Mouse (Mus musculus): Measurements from ENCODE around the gene Tram2. TPM values are rescaled to one million over a fixed set of nuclear protein-coding genes. Genes with fewer than 3 reads are reported as not detected.

Tram2 gene
- polyA plus RNA-seq (2015; fragmentation: Nextera tagmentation; extraction: Ambion mirVana), result 6.4 and 6.9 TPM in 2 replicates

DNA sequence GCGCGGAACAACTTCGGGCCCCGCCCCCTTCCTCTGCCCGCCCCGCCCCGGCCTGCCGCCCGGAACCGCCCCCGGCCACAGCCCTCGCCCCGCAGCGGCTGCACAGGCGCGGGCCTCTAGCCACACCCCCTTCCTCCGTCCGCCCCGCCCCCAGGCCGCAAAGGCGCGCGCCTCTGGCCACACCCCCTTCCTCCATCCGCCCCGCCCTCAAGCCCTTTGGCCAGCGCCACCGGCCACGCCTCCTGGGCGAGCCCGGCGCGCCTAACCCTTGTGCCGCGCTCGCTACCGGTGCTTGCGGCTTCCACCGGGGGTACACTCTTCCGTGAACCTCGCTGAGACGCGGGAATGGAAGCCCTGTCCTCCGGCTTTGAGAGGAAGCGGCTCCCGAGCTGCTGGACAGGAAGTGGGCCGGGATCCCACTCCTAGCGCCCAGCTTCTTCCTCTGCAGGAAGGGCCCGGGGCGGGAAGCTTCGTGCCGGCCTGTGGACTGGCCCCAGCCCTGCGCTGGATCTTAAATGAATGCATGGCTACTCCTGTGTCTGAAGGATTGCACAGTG, at the start of gene Tram2:
Tram2 (minus strand) TSS at position 13 of the 557 bp plus-strand sequence.
- Histone ChIP-seq H3K4me1 (replicated peaks) (peaks cover 36% of the 10 kb centered on the region), H3K9ac (peak within 1 kb of the TSS; percentile 71), H3K4me3 (replicated peaks) (peak within 1 kb of the TSS; percentile 68), H3K36me3 (no peaks in the 10 kb centered on the region), H3K27ac (peak within 1 kb of the TSS; percentile 97), H3K27me3 (replicated peaks) (no peaks in the 10 kb centered on the region), H3K9me3 (no peaks in the 10 kb centered on the region), H3K4me2 (replicated peaks) (peak within 1 kb of the TSS; percentile 68)
- WGBS, result under 1% methylated on average over 37 of the region's 52 CpGs
- peak; percentile 96 for ATAC-seq

DNA sequence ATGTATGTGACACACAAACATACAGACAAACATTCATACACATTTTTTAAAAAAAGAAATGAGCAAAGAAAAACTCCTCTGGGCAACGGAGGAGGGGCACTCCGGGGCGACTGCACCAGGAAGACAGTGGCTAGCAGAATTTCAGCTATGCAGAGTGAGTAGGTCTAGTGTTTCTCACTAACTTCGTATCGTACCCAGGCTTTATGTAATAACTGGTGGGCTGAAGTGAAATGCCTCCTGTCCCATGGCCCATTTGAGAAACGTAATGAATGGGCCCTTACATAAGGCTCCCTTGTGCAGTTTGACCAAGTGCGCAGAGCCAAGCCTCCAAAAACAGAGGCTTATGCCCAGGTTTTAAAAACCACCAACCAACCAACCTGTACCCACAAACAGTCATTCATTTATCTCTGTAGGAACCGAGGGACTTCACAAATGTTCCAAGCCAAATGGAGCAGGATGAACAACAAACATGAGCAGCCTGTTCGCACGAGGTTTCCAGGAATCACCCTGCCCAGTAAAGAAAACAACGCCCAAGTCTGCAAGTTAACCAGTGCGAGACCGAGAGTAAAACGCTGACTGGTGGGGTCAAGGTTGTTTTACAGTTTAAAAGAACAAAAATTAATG, 45.8 kb upstream of the Tram2 start:
- H3K27me3 ChIP-seq (replicated peaks), result no peaks in the 10 kb centered on the region
- H3K4me2 ChIP-seq (replicated peaks), result no peak overlapping the region
- H3K9ac ChIP-seq, result no peak overlapping the region
- H3K4me3 ChIP-seq (replicated peaks), result no peak overlapping the region
- H3K36me3 ChIP-seq, result no peaks in the 10 kb centered on the region
- no peaks in the 10 kb centered on the region for H3K4me1 ChIP-seq (replicated peaks)
- ATAC-seq, result no peak
- H3K9me3 ChIP-seq, result no peaks in the 10 kb centered on the region
- 67% methylated on average over 14 of the region's 14 CpGs for WGBS
- H3K27ac ChIP-seq, result no peak overlapping the region

DNA sequence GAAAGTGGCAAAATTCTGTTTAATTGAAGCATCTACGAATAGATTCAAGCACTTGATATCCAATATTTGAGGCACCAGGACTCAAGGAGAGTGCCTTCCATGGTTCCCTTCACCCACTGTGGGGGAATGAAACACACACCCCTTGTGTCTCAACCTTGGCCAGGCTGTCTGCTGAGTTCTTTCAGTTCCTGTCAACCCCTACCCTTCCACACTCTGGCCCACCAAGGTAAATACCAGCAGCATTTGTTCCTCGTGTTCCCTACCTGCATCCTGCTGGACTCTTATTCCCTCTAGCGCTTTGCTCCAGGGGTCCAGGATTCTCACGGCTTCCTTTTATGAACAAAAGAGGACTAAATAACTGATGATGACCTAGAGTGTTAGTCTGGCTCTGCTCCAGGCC, 24.8 kb upstream of the Tram2 start:
- ATAC-seq, result no peak
- H3K4me1 ChIP-seq (replicated peaks), result 0 out of 2 replicates have a peak, but pooled peaks cover 6% of the 10 kb centered on the region

DNA sequence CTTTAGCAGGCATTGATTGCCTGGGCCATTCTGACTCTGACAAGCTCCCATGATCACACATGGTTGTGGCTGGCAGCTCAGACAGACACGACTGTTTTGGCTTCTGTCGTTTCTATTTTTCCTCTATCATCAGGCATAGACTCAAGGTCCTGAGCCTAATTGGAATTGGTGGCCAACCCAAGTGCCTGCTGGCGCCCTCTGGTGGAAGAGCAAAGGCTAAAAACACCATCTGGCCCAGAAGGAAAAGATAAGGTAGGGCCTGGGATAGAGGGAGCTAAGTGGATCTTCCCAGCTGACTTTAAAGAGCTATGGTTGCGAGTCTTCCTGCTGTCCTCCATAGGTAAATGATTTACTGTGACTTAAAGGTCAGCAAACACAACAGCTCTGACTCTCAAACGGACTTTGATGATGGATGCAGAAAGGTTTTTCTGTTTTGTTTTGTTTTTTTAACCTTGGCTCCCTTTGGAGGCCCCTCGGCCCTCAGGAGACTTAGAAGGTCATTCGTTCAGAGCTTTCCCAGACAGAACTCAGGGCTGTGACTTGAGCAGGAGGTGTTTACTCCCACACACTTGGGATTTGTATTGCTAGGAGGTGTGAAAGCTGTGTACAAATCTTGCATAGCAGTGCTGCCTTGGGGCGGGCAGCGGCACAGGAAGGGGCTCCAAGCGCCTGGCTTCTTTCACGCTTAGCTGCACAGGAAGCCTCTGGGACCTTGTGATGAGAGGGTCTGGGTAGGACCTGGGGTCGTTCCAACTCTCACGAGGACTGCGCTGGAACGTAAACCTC, 22.4 kb upstream of the Tram2 start:
- no peaks in the 10 kb centered on the region for H3K36me3 ChIP-seq
- no peak overlapping the region for H3K4me3 ChIP-seq (replicated peaks)
- peak; percentile 71 for ATAC-seq
- H3K9me3 ChIP-seq, result no peaks in the 10 kb centered on the region
- H3K27ac ChIP-seq, result no peak overlapping the region
- H3K27me3 ChIP-seq (replicated peaks), result no peaks in the 10 kb centered on the region
- 0 out of 2 replicates have a peak, but pooled peaks cover 6% of the 10 kb centered on the region for H3K4me1 ChIP-seq (replicated peaks)
- no peak overlapping the region for H3K4me2 ChIP-seq (replicated peaks)
- WGBS, result 27% methylated on average over 15 of the region's 15 CpGs
- no peak overlapping the region for H3K9ac ChIP-seq

More for the DNA sequence above, 24.8 kb upstream of the Tram2 start:
- H3K9me3 ChIP-seq, result no peaks in the 10 kb centered on the region
- H3K27ac ChIP-seq, result no peak overlapping the region
- no peak overlapping the region for H3K4me2 ChIP-seq (replicated peaks)
- H3K36me3 ChIP-seq, result no peaks in the 10 kb centered on the region
- 83% methylated on average over 4 of the region's 4 CpGs for WGBS
- H3K27me3 ChIP-seq (replicated peaks), result no peaks in the 10 kb centered on the region
- H3K4me3 ChIP-seq (replicated peaks), result no peak overlapping the region
- H3K9ac ChIP-seq, result no peak overlapping the region

DNA sequence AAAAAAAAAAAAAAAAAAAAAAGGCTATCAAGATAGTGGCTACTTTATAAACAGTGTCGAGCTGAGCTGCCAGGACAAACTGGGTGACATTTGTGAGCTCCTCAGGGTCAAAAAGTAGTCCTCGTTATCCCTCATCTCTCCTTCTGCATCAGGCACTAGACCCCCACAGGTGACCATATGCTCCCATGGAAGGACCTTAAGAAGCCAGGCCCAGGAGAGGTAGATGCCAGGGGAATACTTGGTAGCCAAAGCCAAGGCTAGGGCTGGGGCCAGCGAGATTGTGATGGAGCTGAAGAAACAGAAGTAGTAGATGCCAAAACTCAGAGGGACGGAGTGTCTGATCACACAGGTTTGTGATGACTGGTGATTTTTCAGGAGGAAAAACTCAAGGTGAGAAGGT, 21.7 kb upstream of the Tram2 start:
- Histone ChIP-seq H3K36me3 (no peaks in the 10 kb centered on the region), H3K9me3 (no peaks in the 10 kb centered on the region), H3K27me3 (replicated peaks) (no peaks in the 10 kb centered on the region), H3K27ac (no peak overlapping the region), H3K4me2 (replicated peaks) (no peak overlapping the region), H3K9ac (no peak overlapping the region), H3K4me1 (replicated peaks) (0 out of 2 replicates have a peak, but pooled peaks cover 6% of the 10 kb centered on the region), H3K4me3 (replicated peaks) (no peak overlapping the region)
- 0 out of 2 replicates have a peak, but pooled peaks have one; percentile 10 for ATAC-seq
- 81% methylated on average over 4 of the region's 4 CpGs for WGBS

DNA sequence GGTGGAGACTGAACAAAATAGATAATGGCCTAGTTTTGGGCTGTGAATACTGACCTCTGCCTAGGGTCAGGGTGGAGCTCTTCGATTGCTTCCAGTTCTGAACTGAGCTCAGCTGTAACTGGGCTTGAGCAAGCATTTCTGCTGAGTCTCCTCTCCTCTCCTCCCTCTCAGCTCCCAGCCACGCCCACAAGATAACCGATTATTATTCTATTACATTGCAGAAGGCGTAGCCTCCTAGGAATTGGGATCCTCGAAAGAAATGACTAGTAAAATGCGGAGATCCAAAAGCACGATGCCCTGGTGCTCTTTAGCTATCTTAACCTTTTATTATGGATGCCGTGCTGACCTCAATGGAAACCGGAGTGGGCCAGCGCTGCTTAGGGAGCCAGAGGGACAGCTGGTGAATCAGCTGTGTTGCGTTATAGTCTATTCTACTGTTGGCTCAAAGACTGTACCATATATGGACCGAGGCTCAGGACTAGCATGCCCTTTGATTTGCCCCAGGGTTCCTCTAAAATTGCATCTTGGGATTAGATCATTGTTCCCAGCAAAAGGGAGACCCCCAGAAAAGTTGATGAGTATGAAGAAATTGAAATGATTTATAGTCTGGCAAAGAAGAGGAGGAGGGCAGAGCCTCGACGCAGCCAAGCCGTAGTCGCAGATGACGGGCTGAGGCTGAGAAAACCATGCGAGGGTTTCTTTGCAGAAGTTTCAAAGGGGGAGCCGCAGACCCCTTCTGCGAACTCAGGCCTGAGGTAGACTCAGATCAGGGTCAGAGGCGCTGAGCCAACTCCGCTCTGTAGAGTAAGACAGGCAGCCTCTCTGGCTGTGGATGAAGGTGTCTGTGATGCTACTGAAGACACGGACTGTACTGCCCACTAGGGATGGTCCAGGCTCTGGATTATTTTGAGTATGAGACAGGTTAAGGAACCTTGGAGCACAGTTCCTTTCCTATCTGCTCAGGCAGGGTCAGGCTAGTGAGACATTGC, 18.3 kb upstream of the Tram2 start:
- no peak overlapping the region for H3K4me2 ChIP-seq (replicated peaks)
- H3K9me3 ChIP-seq, result no peaks in the 10 kb centered on the region
- H3K36me3 ChIP-seq, result no peaks in the 10 kb centered on the region
- WGBS, result 80% methylated on average over 23 of the region's 23 CpGs
- H3K4me1 ChIP-seq (replicated peaks), result 0 out of 2 replicates have a peak, but pooled peaks cover 6% of the 10 kb centered on the region
- H3K9ac ChIP-seq, result no peak overlapping the region
- no peak overlapping the region for H3K4me3 ChIP-seq (replicated peaks)
- ATAC-seq, result no peak
- H3K27me3 ChIP-seq (replicated peaks), result no peaks in the 10 kb centered on the region
- H3K27ac ChIP-seq, result no peak overlapping the region

DNA sequence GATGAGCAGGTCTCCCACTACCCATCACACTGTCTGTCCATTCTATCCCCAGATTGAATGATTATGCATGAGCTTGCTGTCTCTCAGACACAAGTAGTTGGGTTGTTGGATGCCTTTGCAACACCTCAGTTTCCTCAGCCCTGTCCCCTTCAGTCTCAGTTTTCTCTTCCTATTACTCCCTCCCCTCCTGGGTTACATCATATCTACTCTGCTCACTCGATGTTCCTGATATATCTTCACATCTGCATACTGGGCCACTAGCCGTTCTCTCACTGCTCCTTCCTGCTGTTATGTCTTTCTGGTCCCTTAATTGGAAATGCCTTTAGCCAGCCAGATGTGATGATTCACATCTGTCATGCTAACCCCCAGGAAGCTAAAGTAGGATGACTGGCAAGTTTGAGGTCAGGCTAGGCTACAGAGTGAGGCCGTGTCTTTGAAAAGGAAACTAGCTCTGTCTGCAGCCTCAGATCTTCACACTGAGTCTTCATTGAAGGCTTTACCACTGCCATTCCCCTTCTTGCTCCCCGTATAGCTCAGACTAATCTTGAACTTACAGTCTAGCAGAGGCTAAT, 15.7 kb upstream of the Tram2 start:
- Histone ChIP-seq H3K4me2 (replicated peaks) (no peak overlapping the region), H3K4me1 (replicated peaks) (no peaks in the 10 kb centered on the region), H3K9ac (no peak overlapping the region), H3K27ac (no peak overlapping the region), H3K4me3 (replicated peaks) (no peak overlapping the region), H3K27me3 (replicated peaks) (no peaks in the 10 kb centered on the region), H3K9me3 (no peaks in the 10 kb centered on the region), H3K36me3 (no peaks in the 10 kb centered on the region)
- WGBS, result 68% methylated on average over 4 of the region's 4 CpGs
- ATAC-seq, result no peak

DNA sequence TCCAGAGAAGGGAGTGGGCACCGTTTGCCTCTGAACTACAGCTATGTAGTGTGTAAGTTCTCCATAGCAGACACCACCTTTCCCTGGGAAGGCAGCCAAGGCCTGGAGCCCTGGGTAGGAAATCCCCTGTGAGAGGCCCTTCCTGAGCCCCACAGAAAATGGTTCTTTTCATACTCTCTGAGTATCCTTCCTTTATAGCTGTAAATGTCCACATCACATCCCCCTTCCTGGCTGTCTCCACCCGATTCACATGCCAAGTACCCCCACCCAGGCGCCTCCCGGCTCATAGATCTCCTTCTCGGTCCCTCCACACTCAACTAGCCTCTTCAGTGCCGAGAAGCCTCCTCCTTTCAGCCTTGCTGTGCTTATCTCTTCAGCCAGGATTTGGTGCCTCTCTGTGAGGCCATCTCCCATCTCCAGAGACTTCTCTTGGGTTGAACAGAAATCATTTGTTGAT, 10.7 kb upstream of the Tram2 start:
- Histone ChIP-seq H3K4me2 (replicated peaks) (no peak overlapping the region), H3K9ac (no peak overlapping the region), H3K4me1 (replicated peaks) (no peaks in the 10 kb centered on the region), H3K9me3 (no peaks in the 10 kb centered on the region), H3K27me3 (replicated peaks) (no peaks in the 10 kb centered on the region), H3K27ac (no peak overlapping the region), H3K4me3 (replicated peaks) (no peak overlapping the region), H3K36me3 (no peaks in the 10 kb centered on the region)
- 52% methylated on average over 6 of the region's 6 CpGs for WGBS
- peak; percentile 70; the same call in 1 of the 2 replicates for ATAC-seq

DNA sequence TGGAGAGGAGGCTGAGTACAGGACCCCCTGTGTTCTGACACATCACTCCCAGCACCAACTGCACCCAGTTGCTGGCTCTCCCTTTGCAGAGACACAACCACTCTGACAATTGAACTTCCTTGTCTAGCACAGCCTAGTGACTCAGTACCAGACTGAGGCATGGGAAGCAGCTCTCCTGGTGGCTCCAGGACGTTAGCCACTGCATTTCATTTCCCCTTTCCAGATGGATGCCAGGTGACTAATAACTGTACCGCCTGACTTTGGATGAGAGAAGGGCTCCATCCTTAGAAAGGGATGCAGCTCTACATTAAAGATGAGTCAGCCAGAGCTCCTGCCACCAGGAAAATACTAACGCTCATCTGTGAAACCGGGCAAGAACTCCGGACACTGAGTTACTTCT, 7.3 kb upstream of the Tram2 start:
- no peak overlapping the region for H3K4me2 ChIP-seq (replicated peaks)
- H3K27ac ChIP-seq, result no peak overlapping the region
- no peak overlapping the region for H3K4me3 ChIP-seq (replicated peaks)
- no peaks in the 10 kb centered on the region for H3K4me1 ChIP-seq (replicated peaks)
- H3K9me3 ChIP-seq, result no peaks in the 10 kb centered on the region
- 78% methylated on average over 5 of the region's 5 CpGs for WGBS
- H3K36me3 ChIP-seq, result no peaks in the 10 kb centered on the region
- no peaks in the 10 kb centered on the region for H3K27me3 ChIP-seq (replicated peaks)
- no peak overlapping the region for H3K9ac ChIP-seq
- ATAC-seq, result no peak

DNA sequence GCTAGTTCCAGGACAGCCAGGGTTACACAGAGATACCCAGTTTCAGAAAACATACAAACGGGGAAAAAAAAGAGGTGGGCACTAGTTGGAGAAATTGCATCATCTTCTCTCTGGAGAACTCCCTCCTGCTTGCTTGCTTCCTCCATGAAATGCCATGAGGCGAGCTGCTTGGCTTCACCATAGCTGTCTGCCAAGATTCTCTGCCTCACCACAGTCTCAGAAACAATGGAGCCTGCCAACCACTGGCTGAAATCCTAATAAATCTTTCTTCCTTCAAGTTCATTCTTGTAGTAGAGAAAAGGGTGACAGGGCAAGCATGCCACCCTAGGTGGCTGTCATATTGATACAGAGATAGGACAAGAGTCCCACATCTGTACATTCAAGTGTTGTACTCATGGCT, 5.6 kb upstream of the Tram2 start:
- Histone ChIP-seq H3K27me3 (replicated peaks) (no peaks in the 10 kb centered on the region), H3K4me1 (replicated peaks) (0 out of 2 replicates have a peak, but pooled peaks cover under 1% of the 10 kb centered on the region), H3K4me3 (replicated peaks) (no peak overlapping the region), H3K9ac (no peak overlapping the region), H3K9me3 (no peaks in the 10 kb centered on the region), H3K36me3 (no peaks in the 10 kb centered on the region), H3K27ac (no peak overlapping the region), H3K4me2 (replicated peaks) (no peak overlapping the region)
- ATAC-seq, result no peak
- WGBS, result 69% methylated on average over 2 of the region's 2 CpGs

DNA sequence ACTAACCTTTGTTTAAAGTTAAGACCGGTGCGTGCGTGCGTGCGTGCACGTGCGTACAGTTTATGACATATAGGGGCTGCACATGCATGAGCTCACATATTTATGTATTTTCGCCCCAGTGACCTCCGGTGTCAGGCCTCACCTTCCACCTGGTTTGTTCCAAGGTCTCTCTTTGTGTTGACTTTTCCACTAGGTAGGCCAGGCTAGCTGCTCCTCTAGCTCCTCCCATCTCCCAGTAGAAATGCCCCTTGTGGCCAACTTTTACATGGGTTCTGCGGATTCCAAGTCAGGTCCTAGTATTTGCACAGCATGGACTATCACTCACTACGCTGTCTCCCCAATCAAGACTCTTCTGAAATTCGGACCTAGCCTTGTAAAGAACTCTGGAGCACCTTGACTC, 1.3 kb upstream of the Tram2 start:
- no peak overlapping the region for H3K4me2 ChIP-seq (replicated peaks)
- no peak overlapping the region for H3K27ac ChIP-seq
- WGBS, result 85% methylated on average over 12 of the region's 12 CpGs
- no peaks in the 10 kb centered on the region for H3K36me3 ChIP-seq
- no peak overlapping the region for H3K4me3 ChIP-seq (replicated peaks)
- peaks cover 28% of the 10 kb centered on the region for H3K4me1 ChIP-seq (replicated peaks)
- ATAC-seq, result peak; percentile 3; the same call in 1 of the 2 replicates
- no peaks in the 10 kb centered on the region for H3K9me3 ChIP-seq
- H3K9ac ChIP-seq, result no peak overlapping the region
- no peaks in the 10 kb centered on the region for H3K27me3 ChIP-seq (replicated peaks)
